Mouse (Mus musculus) liver, postnatal 0 days (tissue): ENCODE measurements around the gene Notch4.

ENCODE experiments used
- CTCF ChIP-seq: sonication (generic); IDR thresholded peaks from 2 replicates; pipeline ENCODE4 v1.5.1; 2016; ENCODE audit warnings: antibody characterized with exemption, low read depth
- EP300 ChIP-seq: IDR thresholded peaks from 2 replicates; pipeline ENCODE4 v1.6.1; 2016; ENCODE audit warnings: antibody characterized with exemption, low read depth, mild to moderate bottlenecking

- TF ChIP-seq CTCF, result no peak
- TF ChIP-seq EP300, result no peak
Measured at GRCm38 (mm10) chr17:34607997-34608396, 43.9 kb downstream of the Notch4 start.
